Mouse (Mus musculus): ENCODE results near the gene Rbm47.

- no peak for TF ChIP-seq CTCF (conservative IDR thresholded peaks at IDR 0.05; ENCODE audit: insufficient read depth, insufficient read length, low read depth, low read length)
- no peak for TF ChIP-seq POLR2A (IDR thresholded peaks at IDR 0.05; ENCODE audit: low read depth, low read length)
Observed at GRCm38 (mm10) chr5:66043897-66044296, 129.0 kb downstream of the Rbm47 start.

Measured in kidney, adult 2 months (tissue).